Mouse (Mus musculus): ENCODE measurements around the gene Ism1. TPM values are rescaled to one million over a fixed set of nuclear protein-coding genes. Genes with fewer than 3 reads are reported as not detected.

Ism1 gene
- polyA plus RNA-seq, 1 experiment from 2014 or later = 11.4 TPM

DNA sequence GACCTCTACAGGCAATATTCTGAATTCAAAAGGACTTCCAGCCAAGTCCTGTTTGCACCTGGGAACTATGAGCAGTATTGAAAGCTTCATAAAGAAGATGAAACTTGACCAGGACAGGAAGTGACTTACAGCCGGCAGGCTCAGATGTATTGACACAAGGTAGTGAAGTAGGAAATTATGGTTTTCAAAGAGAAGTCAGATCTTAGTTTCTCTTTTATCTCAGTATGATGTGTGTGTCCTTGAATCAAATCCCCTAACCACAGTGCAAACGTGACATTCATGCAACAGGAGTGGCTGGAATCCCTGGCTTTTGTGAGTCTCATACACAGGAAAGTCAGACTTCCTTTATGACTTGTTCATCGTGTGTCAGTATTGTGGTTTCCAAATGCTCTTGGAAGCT, 27.0 kb downstream of the Ism1 start:
- Histone ChIP-seq H3K27ac (ENCODE audit: low read length) (no peak overlapping the region), H3K4me2 (ENCODE audit: low read depth, low read length) (no peak overlapping the region)
- 45% methylated on average over 3 of the region's 3 CpGs for WGBS

DNA sequence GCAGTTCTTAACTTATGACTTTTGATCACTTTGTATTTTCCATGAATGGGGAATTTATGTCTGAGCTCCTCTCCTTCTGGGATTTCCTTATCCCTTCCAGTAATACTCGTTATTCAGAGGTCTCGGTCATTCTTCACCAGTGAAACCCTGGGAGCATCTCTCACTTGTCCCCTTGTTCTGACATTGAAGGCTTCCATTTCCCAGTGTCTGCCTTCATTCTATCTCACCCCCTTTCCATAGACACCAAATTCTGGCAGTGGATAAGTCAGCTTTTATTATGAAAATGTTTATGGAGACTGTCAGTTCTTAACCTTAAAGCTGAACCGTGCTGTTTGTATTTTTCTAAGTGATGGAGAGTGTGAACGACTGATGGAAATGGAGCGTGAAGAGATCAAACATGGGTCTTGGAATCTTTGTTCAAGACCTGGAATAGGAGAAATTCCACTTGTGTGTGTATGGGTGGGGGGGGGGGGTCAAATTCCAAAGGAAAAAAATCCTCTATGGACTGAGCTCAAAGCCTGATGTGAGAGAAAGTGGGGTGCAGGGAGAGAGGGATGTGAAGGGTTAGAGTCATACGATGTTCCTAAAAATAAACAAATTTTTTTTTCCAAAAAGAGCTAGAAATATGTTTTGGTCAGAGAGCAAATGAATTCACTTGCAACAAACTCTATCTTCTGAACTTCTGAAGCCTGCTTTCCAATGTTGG, 30.4 kb downstream of the Ism1 start:
- WGBS = 27% methylated on average over 6 of the region's 6 CpGs
- Histone ChIP-seq H3K9me3 (ENCODE audit: control insufficient read depth, low read length) (no peaks in the 10 kb centered on the region), H3K4me1 (replicated peaks; ENCODE audit: control insufficient read depth, insufficient read depth, low read length) (no peaks in the 10 kb centered on the region; the same call in 1 of the 2 replicates), H3K9ac (ENCODE audit: low read length) (no peak overlapping the region), H3K27me3 (ENCODE audit: control insufficient read depth, insufficient read depth, low read depth, low read length) (no peaks in the 10 kb centered on the region), H3K4me3 (ENCODE audit: low read length) (no peak overlapping the region), H3K4me2 (ENCODE audit: low read depth, low read length) (no peak overlapping the region), H3K36me3 (ENCODE audit: control insufficient read depth, insufficient read depth, low read length) (no peaks in the 10 kb centered on the region), H3K27ac (ENCODE audit: low read length) (peak overlapping the region; percentile 56)
- ATAC-seq (ENCODE audit: low read depth) = peak; percentile 87

More for the DNA sequence above, 27.0 kb downstream of the Ism1 start:
- H3K9me3 ChIP-seq (ENCODE audit: control insufficient read depth, low read length) = no peaks in the 10 kb centered on the region
- no peaks in the 10 kb centered on the region for H3K27me3 ChIP-seq (ENCODE audit: control insufficient read depth, insufficient read depth, low read depth, low read length)
- no peak for ATAC-seq (ENCODE audit: low read depth)
- peaks cover 4% of the 10 kb centered on the region; the same call in 1 of the 2 replicates for H3K36me3 ChIP-seq (ENCODE audit: control insufficient read depth, insufficient read depth, low read length)
- H3K4me1 ChIP-seq (replicated peaks; ENCODE audit: control insufficient read depth, insufficient read depth, low read length) = no peaks in the 10 kb centered on the region; the same call in 1 of the 2 replicates
- H3K9ac ChIP-seq (ENCODE audit: low read length) = no peak overlapping the region
- H3K4me3 ChIP-seq (ENCODE audit: low read length) = no peak overlapping the region

DNA sequence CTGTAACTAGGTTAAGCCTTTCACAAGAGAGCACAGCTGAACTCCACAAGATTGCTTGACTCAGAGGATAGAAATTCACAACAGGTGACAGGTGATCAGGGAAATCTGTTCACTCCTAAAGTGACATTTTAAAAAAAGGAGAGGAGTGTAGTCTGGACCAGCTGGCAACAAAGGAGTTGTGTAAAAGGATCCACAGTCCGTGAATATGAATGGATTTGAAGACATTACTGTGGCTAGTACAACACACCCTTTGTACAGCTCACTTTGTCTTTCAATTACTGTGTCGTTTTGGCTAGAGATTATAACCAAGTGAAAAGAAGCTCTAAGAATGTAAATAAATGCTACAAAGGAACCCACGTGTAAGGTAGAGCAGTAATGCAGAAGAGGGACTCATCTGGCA, 33.7 kb downstream of the Ism1 start:
- H3K36me3 ChIP-seq (ENCODE audit: control insufficient read depth, insufficient read depth, low read length) = no peaks in the 10 kb centered on the region
- no peak overlapping the region for H3K4me3 ChIP-seq (ENCODE audit: low read length)
- H3K4me2 ChIP-seq (ENCODE audit: low read depth, low read length) = no peak overlapping the region
- H3K9ac ChIP-seq (ENCODE audit: low read length) = no peak overlapping the region
- no peaks in the 10 kb centered on the region for H3K27me3 ChIP-seq (ENCODE audit: control insufficient read depth, insufficient read depth, low read depth, low read length)
- no peaks in the 10 kb centered on the region; the same call in 1 of the 2 replicates for H3K4me1 ChIP-seq (replicated peaks; ENCODE audit: control insufficient read depth, insufficient read depth, low read length)
- H3K9me3 ChIP-seq (ENCODE audit: control insufficient read depth, low read length) = no peaks in the 10 kb centered on the region
- 42% methylated on average over 3 of the region's 3 CpGs for WGBS
- H3K27ac ChIP-seq (ENCODE audit: low read length) = no peak overlapping the region
- no peak for ATAC-seq (ENCODE audit: low read depth)

DNA sequence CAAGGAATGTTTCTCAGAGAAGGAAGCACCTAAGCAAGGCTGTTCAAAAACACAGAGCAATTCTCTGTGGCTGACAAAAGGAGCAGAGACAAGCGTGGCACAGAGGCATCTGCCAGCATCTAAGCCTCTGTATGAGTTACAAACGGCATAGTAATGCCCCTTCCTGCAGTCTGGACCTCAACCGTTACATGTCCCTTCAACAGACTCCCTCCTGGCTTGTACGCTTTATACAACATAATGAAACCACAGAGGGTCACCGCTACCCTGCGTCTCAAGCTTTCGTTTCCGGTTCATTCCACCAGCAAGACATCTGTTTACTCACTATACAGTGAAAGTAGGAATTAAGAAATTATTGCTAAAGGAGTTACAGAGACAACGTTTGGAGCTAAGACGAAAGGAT, 34.1 kb downstream of the Ism1 start:
- WGBS = 85% methylated on average over 10 of the region's 10 CpGs
- no peaks in the 10 kb centered on the region for H3K36me3 ChIP-seq (ENCODE audit: control insufficient read depth, insufficient read depth, low read length)
- no peak overlapping the region for H3K4me2 ChIP-seq (ENCODE audit: low read depth, low read length)
- no peak overlapping the region for H3K9ac ChIP-seq (ENCODE audit: low read length)
- H3K27me3 ChIP-seq (ENCODE audit: control insufficient read depth, insufficient read depth, low read depth, low read length) = no peaks in the 10 kb centered on the region
- H3K4me3 ChIP-seq (ENCODE audit: low read length) = no peak overlapping the region
- ATAC-seq (ENCODE audit: low read depth) = no peak
- no peaks in the 10 kb centered on the region for H3K9me3 ChIP-seq (ENCODE audit: control insufficient read depth, low read length)
- no peaks in the 10 kb centered on the region; the same call in 1 of the 2 replicates for H3K4me1 ChIP-seq (replicated peaks; ENCODE audit: control insufficient read depth, insufficient read depth, low read length)
- no peak overlapping the region for H3K27ac ChIP-seq (ENCODE audit: low read length)

DNA sequence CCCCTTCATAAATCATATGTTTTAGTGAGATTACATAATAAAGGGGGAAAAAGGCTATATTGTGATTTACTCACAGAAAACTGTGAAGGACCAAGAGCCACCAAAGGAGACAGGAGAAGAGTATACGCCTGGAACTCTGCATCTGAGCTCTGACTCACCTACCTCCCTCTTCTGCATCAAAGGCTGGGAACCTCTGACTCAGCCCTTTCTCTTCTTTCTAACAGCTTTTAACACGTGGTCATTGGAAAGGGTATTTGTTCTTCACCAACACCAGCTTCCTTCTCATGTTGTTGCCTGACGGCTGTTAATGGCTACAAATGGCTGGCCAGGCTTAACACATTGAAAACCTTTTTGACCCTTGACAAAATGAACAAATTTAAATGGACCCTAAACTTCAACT, 36.2 kb downstream of the Ism1 start:
- no peak overlapping the region for H3K4me2 ChIP-seq (ENCODE audit: low read depth, low read length)
- ATAC-seq (ENCODE audit: low read depth) = no peak
- H3K4me3 ChIP-seq (ENCODE audit: low read length) = no peak overlapping the region
- no peaks in the 10 kb centered on the region for H3K36me3 ChIP-seq (ENCODE audit: control insufficient read depth, insufficient read depth, low read length)
- H3K9ac ChIP-seq (ENCODE audit: low read length) = no peak overlapping the region
- WGBS = 66% methylated on average over 3 of the region's 3 CpGs
- H3K27me3 ChIP-seq (ENCODE audit: control insufficient read depth, insufficient read depth, low read depth, low read length) = no peaks in the 10 kb centered on the region
- no peaks in the 10 kb centered on the region; the same call in 1 of the 2 replicates for H3K4me1 ChIP-seq (replicated peaks; ENCODE audit: control insufficient read depth, insufficient read depth, low read length)
- no peaks in the 10 kb centered on the region for H3K9me3 ChIP-seq (ENCODE audit: control insufficient read depth, low read length)
- no peak overlapping the region for H3K27ac ChIP-seq (ENCODE audit: low read length)

DNA sequence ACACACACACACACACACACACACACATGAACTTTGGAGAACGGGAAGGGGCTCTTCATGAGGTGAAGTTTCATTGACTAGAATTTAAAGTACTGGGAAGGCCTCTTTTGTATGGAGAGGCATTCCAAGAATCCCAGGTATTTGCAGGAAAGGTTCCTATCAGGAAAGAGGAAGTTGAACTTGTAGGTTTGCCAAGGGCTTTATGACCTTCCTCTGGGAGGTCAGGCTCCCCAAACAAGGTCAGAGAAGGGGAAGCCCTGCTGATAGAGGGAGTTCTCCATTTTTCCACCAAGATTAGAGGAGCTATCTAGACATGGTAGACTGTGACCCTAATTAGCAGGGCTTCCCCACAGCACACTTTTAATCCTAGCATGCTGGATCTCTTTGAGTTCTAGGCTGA, 39.8 kb downstream of the Ism1 start:
- no peak overlapping the region for H3K4me2 ChIP-seq (ENCODE audit: low read depth, low read length)
- H3K4me3 ChIP-seq (ENCODE audit: low read length) = no peak overlapping the region
- H3K36me3 ChIP-seq (ENCODE audit: control insufficient read depth, insufficient read depth, low read length) = peaks cover 4% of the 10 kb centered on the region; the same call in 1 of the 2 replicates
- ATAC-seq (ENCODE audit: low read depth) = no peak
- H3K27ac ChIP-seq (ENCODE audit: low read length) = no peak overlapping the region
- H3K27me3 ChIP-seq (ENCODE audit: control insufficient read depth, insufficient read depth, low read depth, low read length) = no peaks in the 10 kb centered on the region
- H3K9ac ChIP-seq (ENCODE audit: low read length) = no peak overlapping the region
- peaks cover 7% of the 10 kb centered on the region for H3K4me1 ChIP-seq (replicated peaks; ENCODE audit: control insufficient read depth, insufficient read depth, low read length)
- WGBS = 38% methylated on average over 1 of the region's 1 CpGs
- no peaks in the 10 kb centered on the region for H3K9me3 ChIP-seq (ENCODE audit: control insufficient read depth, low read length)

DNA sequence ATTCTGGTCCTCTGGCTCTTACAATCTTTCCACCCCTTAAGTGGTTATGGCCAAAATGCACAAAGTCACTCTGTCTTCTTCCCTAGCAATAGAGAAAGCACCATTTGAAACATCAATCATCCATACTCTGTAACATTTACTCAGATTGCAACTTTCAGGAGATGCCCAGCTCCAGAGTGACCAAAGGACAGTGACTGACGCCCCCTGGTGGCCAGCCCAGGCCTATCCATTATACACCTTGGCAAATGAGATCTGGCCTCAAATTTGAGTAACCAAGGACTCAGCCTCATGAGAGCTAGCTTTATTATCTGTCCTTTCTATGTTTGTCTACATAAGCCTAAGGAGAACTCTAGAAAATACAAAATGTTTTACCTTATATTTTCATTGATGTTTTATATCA, 44.7 kb downstream of the Ism1 start:
- ATAC-seq (ENCODE audit: low read depth) = peak; percentile 71
- H3K9ac ChIP-seq (ENCODE audit: low read length) = no peak overlapping the region

DNA sequence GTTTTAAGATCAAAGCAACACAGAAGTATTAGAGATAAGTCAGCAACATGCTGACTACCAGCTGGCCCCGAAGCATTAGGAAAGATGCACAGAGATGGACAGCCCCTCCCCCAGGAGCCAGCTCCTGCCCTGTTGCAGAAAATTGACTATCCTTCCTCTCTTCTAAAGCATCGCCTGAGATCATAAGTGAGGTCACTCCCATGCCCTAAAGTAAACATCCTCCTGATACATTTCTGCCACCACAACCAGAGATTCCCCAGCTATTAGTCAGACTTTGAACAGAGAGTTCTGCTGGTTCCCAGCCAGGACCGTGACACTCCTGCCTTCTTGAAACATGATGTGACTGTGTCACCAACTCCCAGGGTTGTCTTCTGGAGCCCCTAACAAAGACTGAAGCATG, 45.3 kb downstream of the Ism1 start:
- H3K4me2 ChIP-seq (ENCODE audit: low read depth, low read length) = no peak overlapping the region
- H3K4me1 ChIP-seq (replicated peaks; ENCODE audit: control insufficient read depth, insufficient read depth, low read length) = peaks cover 18% of the 10 kb centered on the region
- peak overlapping the region; percentile 63 for H3K27ac ChIP-seq (ENCODE audit: low read length)
- no peak overlapping the region for H3K9ac ChIP-seq (ENCODE audit: low read length)
- whole genome bisulfite sequencing = 8% methylated on average over 3 of the region's 3 CpGs
- ATAC-seq (ENCODE audit: low read depth) = peak; percentile 89
- peaks cover 4% of the 10 kb centered on the region; the same call in 1 of the 2 replicates for H3K36me3 ChIP-seq (ENCODE audit: control insufficient read depth, insufficient read depth, low read length)
- no peak overlapping the region for H3K4me3 ChIP-seq (ENCODE audit: low read length)
- no peaks in the 10 kb centered on the region for H3K9me3 ChIP-seq (ENCODE audit: control insufficient read depth, low read length)
- H3K27me3 ChIP-seq (ENCODE audit: control insufficient read depth, insufficient read depth, low read depth, low read length) = no peaks in the 10 kb centered on the region

More for the DNA sequence above, 44.7 kb downstream of the Ism1 start:
- WGBS = 3% methylated on average over 1 of the region's 1 CpGs
- H3K9me3 ChIP-seq (ENCODE audit: control insufficient read depth, low read length) = no peaks in the 10 kb centered on the region
- peaks cover 15% of the 10 kb centered on the region for H3K4me1 ChIP-seq (replicated peaks; ENCODE audit: control insufficient read depth, insufficient read depth, low read length)
- H3K27ac ChIP-seq (ENCODE audit: low read length) = peak overlapping the region; percentile 64
- peaks cover 4% of the 10 kb centered on the region; the same call in 1 of the 2 replicates for H3K36me3 ChIP-seq (ENCODE audit: control insufficient read depth, insufficient read depth, low read length)
- H3K4me3 ChIP-seq (ENCODE audit: low read length) = no peak overlapping the region
- H3K27me3 ChIP-seq (ENCODE audit: control insufficient read depth, insufficient read depth, low read depth, low read length) = no peaks in the 10 kb centered on the region
- H3K4me2 ChIP-seq (ENCODE audit: low read depth, low read length) = no peak overlapping the region

DNA sequence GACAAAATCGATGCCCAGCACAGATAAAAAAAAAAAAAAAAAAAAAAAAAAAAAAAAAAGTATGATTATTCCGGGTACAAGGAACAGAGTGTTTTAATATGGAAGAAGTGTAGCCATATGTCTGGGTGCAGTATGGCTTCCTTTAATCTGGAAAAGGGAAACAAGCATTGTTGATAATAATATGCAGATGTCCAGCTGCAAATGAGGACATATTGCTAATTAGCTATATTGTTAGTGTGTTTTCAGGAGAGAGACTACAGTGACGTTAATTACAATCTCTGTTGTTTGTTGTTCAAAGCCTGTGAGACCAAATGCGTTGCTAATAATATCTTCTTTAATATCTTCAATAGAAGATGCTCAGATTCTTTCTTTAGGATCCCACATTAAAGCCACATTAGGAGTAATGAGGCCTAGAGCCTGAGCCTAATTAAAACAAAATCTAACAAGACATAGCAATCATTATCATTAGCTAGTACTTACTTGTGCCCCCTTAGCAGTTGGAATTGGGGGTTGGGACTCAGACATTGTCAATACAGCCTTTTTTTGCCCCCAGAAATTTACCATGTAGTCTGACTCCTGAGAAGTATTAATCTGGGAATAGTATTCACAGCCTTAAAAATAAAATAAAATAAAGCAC, 46.3 kb downstream of the Ism1 start:
- Histone ChIP-seq H3K36me3 (ENCODE audit: control insufficient read depth, insufficient read depth, low read length) (peaks cover 4% of the 10 kb centered on the region; the same call in 1 of the 2 replicates), H3K4me2 (ENCODE audit: low read depth, low read length) (no peak overlapping the region), H3K4me1 (replicated peaks; ENCODE audit: control insufficient read depth, insufficient read depth, low read length) (peaks cover 24% of the 10 kb centered on the region), H3K27ac (ENCODE audit: low read length) (no peak overlapping the region), H3K9ac (ENCODE audit: low read length) (no peak overlapping the region), H3K9me3 (ENCODE audit: control insufficient read depth, low read length) (no peaks in the 10 kb centered on the region), H3K4me3 (ENCODE audit: low read length) (no peak overlapping the region), H3K27me3 (ENCODE audit: control insufficient read depth, insufficient read depth, low read depth, low read length) (no peaks in the 10 kb centered on the region)
- WGBS = 57% methylated on average over 4 of the region's 4 CpGs
- ATAC-seq (ENCODE audit: low read depth) = no peak
